Mouse (Mus musculus): ENCODE results near the gene Tmem184b. TPM values are rescaled to one million over a fixed set of nuclear protein-coding genes. Genes with fewer than 3 reads are reported as not detected.

The Tmem184b gene
- total RNA-seq, 2 experiments from 2014 or later, result 23.2 to 30.0 TPM

DNA sequence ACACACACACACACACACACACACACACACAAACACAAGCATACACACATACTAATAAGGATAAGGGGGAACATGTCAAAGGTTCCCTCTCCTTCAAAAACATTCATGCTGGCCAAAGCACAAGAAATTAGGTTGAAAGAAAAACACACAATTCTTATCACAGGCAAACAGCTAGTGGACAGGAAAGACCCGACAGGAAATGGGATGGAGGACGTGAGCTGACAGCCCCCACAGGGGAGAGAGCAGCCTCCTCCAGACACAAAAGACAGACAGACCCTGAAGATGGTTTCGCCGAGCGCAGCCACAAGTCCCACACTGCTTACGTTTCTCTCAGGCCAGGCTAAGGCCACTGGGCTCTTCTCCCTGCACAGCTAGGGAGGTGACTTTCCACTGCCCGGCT, 28.6 kb upstream of the Tmem184b start:
- intact Hi-C loops (cut with DNase I), result no loop called here
- no peak for DNase-seq

DNA sequence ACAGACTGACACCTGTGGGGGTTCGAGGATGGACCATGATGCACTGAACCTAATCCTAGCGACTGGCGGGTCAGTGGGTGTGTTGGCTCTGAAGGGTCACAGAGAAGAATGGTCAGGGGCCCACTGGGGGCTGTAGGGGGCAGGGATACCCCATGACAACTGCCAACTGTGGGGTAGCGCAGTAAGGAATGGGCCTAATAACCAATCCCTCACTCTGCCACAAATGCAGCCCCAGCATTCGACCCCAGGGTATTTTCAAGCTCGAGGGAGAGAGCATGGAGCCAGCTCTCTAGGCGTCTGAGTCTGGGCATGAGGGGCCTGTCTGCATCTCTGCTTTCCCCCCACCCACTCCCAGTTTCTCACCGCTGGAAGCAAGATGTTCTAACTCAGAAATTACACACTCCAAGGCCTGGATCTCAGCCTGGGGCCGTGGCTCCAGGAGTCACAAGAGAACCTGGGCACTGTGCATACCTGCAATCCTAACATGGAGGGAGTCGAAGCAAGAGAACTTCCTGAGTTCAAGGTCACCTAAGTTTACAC, 27.2 kb upstream of the Tmem184b start:
- no peak for DNase-seq
- intact Hi-C loops (cut with DNase I), result no loop called here

DNA sequence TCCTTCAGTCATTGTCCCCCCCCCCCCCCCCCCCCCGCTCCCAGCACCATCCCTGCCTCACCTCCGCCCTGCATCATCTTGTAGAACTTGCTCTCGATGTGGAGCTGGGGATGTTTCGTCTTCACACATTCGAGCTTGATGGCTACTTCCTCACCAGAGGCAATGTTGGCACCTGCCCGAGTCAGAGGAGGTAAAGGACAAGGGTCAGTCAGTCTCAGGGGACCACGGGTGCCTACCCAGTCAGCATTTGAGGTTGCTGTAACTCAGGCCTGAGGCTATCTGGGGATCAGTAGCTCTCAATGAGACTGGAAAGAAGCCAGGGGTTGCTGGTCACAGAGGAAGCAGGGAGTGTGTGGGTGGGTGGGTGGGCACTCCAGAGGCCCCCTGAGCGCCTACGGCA, 26.6 kb upstream of the Tmem184b start:
- no peak for DNase-seq
- intact Hi-C loops (cut with DNase I), result no loop called here

DNA sequence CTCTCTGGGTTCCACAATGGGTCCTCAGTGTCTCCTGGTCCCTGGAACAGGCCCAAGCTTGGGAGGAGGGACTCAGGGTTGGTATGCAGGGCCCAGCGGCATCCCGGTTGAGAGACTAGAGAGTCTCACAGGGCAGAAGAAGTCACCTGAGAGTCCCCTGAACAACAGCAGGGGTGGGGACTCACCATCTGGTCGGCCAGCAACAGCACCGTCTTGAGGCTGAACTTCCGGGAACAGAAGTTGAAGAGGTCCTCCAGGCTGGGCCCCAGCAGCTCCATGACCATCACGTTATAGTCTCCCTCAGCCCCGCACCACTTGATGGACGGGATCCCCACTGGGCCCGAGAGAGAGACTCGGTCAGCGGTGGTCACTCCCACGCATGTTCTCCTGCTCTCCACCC, 26.2 kb upstream of the Tmem184b start:
- intact Hi-C loops (cut with DNase I), result no loop called here
- no peak for DNase-seq

DNA sequence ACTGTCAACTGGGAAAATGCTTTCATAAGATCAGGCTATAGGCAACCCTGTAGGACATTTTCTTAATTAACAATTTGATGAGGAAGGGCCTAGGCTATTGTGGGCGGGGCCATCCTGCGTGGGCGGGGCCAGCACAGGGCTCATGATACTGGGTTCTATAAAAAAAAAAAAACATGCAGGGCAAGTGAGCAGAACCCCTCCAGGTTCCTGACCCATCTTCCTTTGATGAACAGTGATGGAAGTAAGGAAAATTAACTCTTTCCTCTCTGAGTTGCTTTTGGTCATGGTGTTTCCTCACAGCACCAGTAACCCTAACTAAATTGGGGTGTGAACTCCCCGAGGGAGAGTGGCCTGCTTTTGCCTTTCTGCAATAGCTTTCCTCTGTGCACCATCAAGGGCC, 25.2 kb upstream of the Tmem184b start:
- no peak for DNase-seq
- intact Hi-C loops (cut with DNase I), result no loop called here

DNA sequence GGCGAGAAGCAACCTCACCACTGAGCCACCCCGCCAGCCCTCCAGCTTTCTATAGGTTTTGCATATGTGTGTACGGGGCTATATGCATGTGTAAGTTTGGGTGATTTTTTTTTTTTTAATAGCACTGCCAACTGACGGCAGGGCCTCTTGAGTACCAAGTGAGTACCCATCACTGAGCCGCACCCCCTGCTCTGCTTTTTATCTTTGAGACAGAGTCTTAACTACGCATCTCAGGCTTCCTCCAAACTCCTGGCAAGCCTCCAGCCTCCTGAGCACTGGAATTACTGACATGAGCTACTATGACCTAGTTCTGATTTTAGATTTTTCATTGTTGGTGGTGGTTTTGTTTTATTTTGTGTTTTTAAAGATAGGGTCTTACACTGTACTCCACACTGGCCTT, 24.1 kb upstream of the Tmem184b start:
- intact Hi-C loops (cut with DNase I), result no loop called here

DNA sequence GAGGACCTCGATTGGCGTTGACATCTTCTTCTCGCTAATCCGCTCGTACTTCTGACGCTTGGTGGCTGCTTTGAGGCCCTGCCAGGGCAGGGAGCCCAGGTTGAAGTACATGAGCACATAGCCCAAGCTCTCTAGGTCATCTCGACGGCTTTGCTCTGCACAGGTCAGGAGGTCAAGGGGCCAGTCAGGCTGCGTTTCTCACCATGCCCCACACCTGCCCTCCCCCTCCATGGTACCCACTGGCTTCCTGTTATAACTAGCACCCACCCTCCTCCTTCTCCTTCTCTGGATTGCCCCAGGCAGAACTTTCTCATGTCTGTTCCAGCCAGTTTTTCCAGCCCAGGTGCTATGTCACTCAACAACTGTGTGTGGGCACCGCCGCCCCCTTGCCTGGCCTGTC, 22.1 kb upstream of the Tmem184b start:
- DNase-seq, result no peak
- intact Hi-C loops (cut with DNase I), result no loop called here

More for the DNA sequence above, 24.1 kb upstream of the Tmem184b start:
- DNase-seq, result no peak

DNA sequence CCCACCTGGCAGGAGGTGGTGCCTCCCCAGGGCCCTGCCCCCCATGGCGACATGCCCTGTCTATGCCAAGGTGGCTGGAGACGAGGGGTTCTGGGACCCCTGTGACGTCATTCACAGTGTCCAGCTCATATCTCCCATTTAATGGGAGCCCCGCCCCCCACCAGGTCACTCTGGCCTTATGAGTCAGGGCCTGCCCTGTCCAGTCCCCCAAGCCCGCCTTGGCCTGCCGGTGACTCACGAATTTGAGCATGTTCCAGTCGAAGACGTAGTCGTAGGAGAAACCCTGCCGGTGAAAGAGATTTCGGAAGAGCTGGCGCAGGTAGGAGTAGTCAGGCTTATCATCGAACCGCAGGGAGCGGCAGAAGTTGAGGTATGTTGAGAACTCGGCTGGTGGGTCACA, 21.2 kb upstream of the Tmem184b start:
- no peak for DNase-seq
- intact Hi-C loops (cut with DNase I), result no loop called here

DNA sequence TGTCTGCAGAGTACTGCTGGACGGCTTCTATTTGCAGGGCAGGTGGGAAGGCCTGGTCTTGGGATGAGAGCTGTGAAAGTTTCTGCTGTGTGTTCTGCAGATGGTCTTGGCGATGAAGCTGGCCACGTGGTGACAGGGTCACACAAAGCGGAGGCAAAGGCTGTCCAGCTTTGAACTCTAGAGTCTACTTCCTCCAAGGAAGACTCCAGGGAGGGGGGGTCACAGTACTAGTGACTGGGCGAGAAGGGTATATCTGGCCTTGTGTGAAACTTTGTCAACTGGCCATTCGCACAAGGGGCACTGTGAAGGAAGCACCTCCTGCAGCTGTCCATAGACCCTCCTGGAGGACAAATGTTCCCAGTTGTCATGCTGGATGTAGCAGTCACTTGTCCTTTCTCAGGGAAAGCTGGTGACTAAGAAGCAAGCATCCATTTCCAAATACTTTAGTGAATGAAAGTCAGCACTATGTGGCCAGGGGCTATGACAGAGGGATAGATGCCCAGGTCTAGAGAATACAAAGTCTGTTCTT, 19.4 kb upstream of the Tmem184b start:
- intact Hi-C loops (cut with DNase I), result loop anchor here (1.0 kb wide), 1 partner anchor 16 kb away; no protein-coding TSS in a partner anchor
- DNase-seq, result no peak

DNA sequence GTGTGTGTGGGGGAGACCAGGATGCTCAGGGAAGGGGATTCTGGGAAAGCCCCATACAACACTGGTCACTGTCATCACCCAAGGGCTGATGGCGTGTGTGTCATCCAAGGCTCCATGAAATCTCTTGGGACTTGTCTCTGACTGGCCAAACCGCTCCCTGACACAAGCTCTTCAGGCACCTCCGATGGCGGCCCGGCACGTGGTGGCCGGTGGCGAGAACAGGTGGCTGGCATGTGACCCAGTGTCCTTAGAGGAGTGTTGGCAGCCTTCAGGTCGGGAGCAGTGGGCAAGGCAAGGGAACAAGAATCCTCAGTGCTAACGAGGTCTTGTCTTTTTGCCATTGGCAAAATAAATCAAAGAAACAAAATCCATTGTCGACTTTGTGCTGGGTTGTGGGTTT, 15.3 kb upstream of the Tmem184b start:
- intact Hi-C loops (cut with DNase I), result no loop called here
- no peak for DNase-seq

DNA sequence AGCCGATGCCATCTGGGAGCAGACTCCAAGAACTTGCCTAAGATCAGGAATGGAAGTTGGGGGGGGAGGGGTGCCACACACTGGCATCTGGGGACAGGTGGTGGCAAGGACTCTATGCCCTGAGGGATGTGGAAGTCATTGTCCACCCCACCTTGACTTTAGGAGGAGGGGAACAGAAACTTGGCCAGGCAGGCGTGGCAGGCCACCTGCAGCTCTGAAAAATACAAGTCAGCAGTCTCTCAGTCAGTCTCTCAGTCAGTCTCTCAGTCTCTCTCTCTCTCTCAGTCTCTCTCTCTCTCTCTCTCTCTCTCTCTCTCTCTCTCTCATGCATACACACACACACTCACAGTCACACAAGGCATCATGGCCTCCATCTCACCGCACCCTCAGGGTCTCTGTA, 14.9 kb upstream of the Tmem184b start:
- DNase-seq, result no peak
- intact Hi-C loops (cut with DNase I), result no loop called here

DNA sequence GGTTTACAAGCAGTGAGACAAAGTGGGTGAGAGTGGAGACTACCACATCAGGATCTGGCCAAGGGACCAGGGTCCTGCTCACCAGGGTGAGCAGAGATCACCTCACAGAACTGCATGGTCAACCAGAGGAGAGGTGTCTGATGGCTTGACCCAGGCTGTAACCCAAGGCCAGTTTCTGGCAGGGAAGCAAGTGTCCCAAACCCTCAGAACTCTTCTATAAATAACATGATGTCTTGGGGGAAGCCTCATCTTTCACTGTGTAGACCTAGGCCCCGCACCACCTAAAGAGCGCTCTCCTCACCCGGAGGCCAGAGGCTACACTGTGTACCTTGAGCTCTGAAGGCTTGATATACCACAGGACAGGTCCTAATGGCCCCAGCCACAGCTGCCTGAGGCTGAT, 14.0 kb upstream of the Tmem184b start:
- peak in 1 of 2 experiments; percentile 42 for DNase-seq
- intact Hi-C loops (cut with DNase I), result no loop called here

DNA sequence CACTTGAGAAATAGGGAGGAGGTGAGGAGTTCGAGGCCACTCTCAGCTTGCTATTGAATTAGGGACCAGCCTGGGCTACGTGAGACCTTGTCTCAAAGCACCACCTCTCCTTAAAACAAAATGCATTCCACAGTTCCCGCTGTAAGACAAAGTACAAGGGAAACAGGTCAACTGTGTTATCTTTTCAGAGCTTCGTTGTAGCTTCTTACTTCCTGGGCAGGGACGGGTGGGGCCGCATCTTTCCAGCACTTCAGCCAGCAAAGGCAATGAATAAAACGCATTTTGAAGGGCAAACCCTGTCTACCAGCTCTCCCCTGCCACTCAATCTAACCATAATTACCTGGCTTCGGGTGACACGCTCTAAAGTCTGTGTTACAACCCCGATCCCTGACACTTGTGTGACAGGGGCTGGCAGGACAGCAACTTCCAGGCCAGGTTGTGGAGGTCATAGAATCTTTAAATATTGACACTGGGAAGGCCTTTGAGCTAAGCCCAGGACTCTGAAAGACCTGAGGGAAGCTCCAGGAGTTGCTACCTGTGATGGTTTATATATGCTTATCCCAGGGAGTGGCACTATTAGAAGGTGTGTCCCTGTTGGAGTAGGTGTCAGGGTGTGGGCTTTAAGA, 13.2 kb upstream of the Tmem184b start:
- no peak for DNase-seq
- intact Hi-C loops (cut with DNase I), result no loop called here

DNA sequence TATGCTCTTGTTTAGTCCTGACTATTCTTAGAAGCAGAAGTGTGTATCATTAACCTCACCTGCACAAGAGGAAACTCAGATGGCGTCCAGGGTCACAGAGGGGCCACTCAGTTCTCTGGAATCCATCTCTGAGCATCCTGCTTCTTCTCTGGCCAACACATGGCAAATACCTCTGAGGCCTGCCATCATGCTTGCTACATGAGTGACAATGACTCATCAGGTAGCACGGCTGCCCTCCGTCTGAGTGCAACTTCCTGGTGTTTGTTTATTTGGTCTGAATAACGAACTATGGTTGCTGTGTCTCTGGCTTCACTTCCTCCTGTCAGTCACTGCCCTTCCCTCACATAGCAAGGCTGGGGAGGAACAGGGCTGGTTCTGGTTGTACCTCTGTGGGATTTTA, 11.1 kb upstream of the Tmem184b start:
- DNase-seq, result no peak
- intact Hi-C loops (cut with DNase I), result no loop called here

DNA sequence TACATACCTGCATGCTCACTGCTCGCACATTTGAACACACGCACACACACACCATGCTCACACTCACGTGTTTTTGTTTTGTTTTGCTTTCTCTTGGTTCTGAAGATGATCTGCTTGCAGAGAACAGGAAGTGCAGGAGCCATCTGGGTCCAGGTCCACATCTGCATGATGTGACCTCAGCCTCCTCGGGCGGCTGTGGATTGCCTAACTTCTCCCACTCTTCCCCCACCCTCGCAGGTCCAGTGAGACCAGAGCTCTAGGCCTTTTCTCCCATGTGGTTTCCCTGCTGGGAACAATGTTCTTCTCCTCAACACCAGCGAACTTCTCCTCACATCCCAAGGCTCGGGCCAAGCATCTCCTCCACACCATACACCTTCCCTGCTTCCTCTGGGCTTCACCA, 10.4 kb upstream of the Tmem184b start:
- intact Hi-C loops (cut with DNase I), result loop anchor here (2.0 kb wide), 1 partner anchor 53 kb away; no protein-coding TSS in a partner anchor
- no peak for DNase-seq

DNA sequence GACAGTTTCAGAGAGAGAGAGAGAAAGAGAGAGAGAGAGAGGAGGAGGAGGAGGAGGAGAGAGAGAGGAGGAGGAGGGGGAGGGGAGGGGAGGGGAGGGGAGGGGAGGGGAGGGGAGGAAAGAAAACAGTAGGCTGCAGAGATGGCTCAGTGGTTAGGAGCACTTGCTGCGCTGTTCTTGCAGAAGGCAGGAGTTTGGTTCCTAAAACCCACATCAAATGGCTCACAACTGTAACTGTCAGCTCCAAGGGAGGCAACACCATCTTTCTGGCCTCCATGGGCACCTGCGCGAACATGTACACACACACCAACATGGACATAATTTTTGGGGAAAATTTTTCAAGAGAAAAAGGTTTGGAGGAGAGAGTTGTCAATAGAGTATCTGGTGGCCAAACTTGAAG, 9.8 kb upstream of the Tmem184b start:
- intact Hi-C loops (cut with DNase I), result loop anchor here (2.0 kb wide), 1 partner anchor 54 kb away; no protein-coding TSS in a partner anchor
- no peak for DNase-seq

DNA sequence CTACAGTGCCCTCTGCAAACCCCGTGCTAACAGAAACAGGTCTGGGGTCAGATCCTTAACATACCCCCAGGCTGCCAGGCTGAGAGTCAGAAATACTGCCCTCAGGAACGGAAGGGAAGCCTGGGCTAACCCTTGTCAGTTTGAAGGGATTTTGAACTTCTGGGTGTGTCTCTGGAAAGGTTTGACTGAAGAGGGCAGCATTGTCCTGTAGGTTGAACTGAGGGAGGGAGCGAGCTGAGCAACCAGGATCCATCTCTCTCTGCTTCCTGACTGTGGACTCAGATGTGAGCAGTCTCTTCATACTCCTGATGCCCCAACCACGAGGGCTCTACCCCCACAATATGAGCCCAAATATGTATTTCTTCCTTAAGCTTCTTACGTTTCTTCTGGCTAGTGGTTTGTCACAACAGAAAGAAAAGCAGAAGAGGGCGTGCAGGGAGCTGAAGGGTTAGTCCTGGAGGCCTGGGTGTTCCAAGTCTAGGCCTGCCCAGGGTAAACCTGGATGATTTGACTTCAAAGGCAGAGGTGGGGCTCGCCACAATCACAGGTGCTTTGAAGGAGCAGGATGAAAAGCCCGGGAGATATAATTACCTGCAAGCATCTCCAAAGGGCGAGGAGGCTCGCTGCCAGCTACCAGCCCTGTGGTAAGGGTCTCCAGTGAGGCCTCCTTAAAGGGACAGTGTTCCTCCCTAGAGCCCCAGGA, 8.1 kb upstream of the Tmem184b start:
- DNase-seq, result no peak
- intact Hi-C loops (cut with DNase I), result loop anchor here (2.0 kb wide), 1 partner anchor 55 kb away; no protein-coding TSS in a partner anchor

DNA sequence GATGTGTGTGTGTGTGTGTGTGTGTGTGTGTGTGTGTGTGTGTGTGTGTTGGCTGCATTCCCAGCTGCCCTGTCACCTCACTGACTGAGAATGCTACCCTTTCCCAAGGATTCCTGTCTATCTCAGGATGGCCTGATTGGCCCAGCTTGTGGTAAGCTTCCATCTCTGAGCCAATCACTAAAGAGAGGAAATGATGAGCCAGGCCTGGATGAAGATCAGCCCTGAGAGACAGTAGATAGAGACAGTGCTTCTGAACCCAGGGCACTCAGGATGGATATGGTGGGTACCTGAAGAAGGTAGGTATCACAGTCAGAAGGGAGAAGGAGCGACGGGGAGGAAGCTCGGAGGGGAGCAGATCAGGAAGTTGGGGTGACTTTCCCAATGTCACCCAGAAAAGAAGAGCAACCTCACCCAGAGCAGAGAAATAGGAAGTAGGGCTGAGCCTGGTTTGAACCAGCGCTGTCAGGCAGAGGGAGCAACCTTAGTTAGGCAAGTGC, 5.8 kb upstream of the Tmem184b start:
- DNase-seq, result no peak
- intact Hi-C loops (cut with DNase I), result no loop called here

DNA sequence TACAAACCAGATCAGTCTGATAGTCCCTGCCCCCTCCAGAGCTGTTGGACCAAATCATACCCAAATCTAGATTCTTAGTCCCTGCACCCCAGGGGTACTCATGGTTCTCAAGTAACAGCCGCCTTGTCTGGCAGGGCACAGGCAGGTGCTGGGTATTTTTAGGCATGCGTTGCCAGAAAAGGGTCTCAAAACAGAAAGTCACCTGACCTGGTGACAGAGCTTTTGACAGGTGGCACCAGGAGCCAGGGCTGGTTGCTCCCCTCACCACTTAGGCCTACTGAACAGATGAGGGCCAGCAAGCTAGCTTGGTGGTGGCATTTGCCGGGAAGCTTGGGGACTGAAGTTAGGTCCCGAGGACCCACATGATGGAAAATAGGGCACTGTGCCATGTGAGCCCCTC, 3.2 kb upstream of the Tmem184b start:
- DNase-seq, result no peak
- intact Hi-C loops (cut with DNase I), result no loop called here

DNA sequence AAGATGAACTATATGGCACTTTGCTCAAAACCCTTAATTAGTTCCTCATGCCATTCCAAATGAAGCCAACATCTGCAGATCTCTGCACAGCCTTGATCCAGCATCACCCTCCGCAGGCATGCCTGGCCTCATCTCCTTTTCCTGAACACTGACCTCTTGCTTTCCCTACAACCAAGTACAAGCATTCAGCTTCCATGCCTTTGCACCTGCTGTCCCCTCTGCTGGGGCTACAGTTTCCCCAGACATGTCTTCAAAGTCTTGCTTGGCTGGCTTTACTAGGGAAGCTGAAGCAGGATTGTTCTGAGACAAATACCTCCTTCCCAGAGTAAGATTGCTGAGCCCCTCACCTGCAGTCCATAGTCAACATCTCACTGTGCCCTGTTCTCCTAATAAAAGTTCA, 908 bp upstream of the Tmem184b start:
- intact Hi-C loops (cut with DNase I), result no loop called here

DNA sequence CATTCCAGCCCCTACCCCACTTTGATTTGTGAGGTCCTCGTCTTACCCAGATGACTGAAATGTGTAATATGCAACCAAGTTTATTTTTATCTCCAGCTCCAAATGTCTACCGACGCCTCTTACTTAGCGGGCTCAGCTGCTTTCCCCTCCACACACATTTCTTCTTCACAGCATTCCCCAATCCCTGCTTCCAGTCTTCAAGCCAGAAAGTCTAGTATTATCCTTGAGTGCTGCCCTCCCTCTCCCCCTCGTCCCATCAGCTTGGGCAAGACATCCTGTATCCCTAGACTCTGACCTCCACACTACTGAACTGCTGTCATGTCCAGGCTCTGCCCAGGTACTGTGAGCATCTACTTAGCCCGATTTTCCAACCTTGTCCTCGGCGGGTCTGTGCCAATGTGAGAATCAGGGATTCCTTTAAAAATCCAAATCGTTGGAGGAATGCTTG, 418 bp upstream of the Tmem184b start:
- intact Hi-C loops (cut with DNase I), result loop anchor here (2.0 kb wide), 1 partner anchor 37 kb away; no protein-coding TSS in a partner anchor

More for the DNA sequence above, 908 bp upstream of the Tmem184b start:
- no peak for DNase-seq

More for the DNA sequence above, 418 bp upstream of the Tmem184b start:
- DNase-seq, result no peak

All from gastrocnemius, postnatal 36 days (tissue).